Mouse (Mus musculus): ENCODE measurements around the gene Skap1. TPM values are rescaled to one million over a fixed set of nuclear protein-coding genes. Genes with fewer than 3 reads are reported as not detected.
A peak's percentile ranks its signal among the peaks of the same experiment; 100 is the strongest.
"Not testable (repeated sequence)": the region's sequence is repeated elsewhere in the genome, so short reads cannot be mapped to it uniquely, and the experiment has no call there.

Gene Skap1
- polyA plus RNA-seq, 1 experiment from 2014 or later, result 1.8 TPM

DNA sequence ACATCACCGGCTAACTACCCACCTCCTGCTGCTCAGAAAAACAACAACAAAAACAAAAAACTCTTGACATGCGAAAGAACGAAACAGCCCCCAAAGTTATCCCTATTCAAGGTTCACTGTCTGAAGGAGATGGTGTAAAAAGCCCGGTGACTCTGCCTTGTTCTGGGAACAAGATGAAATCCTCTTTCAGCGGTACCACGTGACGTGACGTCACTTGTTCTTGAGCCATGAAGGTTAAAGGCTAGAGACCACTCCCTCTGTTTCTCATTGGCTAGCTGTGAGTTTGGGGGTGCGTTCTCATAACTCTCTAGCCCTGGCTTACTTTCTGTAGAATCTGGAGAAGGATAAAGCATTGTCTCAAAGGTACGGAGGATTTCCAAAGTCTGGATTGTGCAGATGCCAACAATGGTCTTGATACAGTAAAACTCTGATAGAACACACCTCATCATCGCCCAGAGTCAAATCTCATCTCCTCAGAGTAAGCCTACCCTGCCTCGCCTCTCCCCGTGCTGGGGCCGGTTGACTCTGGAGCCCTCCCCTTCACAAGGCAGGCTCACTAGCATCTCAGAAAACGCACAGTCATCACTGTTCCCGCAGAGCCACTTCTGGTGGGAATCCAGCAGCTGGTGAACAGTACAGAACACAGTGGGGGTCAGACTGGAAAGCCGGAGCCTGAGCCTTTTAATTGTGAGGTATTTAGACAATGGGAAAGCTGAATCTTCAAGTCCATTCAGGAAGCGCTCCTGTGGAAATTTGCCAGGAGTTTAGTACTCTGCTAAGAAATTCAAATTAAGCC, 249.0 kb downstream of the Skap1 start:
- ATAC-seq (ENCODE audit: insufficient read depth, low FRiP score, low TSS enrichment) (no peak; the same call in 1 of the 2 replicates), DNase-seq (ENCODE audit: low spot score) (peak; percentile 69)
- H3K9me3 ChIP-seq (ENCODE audit: control insufficient read depth, low read length), result no peaks in the 10 kb centered on the region
- no peak overlapping the region for H3K4me3 ChIP-seq (ENCODE audit: low read depth, low read length)
- H3K4me1 ChIP-seq (ENCODE audit: control insufficient read depth, insufficient read depth, low read length), result peaks cover 6% of the 10 kb centered on the region; the same call in 1 of the 2 replicates
- 52% methylated on average over 18 of the region's 18 CpGs for WGBS
- no peaks in the 10 kb centered on the region for H3K36me3 ChIP-seq (ENCODE audit: control insufficient read depth, insufficient read depth, low read length)
- no peak overlapping the region for H3K4me2 ChIP-seq (ENCODE audit: low read depth)
- H3K27me3 ChIP-seq (ENCODE audit: control insufficient read depth, insufficient read depth, low read length), result no peaks in the 10 kb centered on the region
- 0 out of 2 replicates have a peak overlapping the region, but pooled peaks have one; percentile 15 for H3K27ac ChIP-seq (ENCODE audit: low read depth, low read length)
- H3K9ac ChIP-seq (ENCODE audit: low read length), result no peak overlapping the region

DNA sequence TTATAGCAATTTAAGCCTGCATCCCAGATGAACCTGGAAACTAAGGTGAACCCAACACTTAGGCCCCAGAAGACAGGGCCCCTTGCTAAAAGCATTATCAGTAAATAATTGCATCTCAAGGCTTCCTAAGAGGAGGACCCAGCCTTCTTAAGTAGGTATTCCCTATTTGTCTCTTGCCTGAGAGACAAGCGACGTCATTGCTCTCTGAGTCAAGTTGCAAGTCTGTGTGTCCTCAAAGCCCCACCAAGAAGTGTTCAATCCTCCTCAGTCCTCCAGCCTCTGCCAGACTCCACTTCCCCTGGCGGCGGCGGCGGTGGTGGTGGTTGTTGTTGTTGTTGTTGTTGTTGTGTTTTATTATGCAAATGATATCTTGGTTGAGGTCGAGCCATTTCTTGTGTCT, 249.6 kb downstream of the Skap1 start:
- Histone ChIP-seq H3K4me1 (ENCODE audit: control insufficient read depth, insufficient read depth, low read length) (peaks cover 6% of the 10 kb centered on the region; the same call in 1 of the 2 replicates), H3K36me3 (ENCODE audit: control insufficient read depth, insufficient read depth, low read length) (no peaks in the 10 kb centered on the region), H3K27me3 (ENCODE audit: control insufficient read depth, insufficient read depth, low read length) (no peaks in the 10 kb centered on the region), H3K27ac (ENCODE audit: low read depth, low read length) (0 out of 2 replicates have a peak overlapping the region, but pooled peaks have one; percentile 15), H3K4me3 (ENCODE audit: low read depth, low read length) (no peak overlapping the region), H3K9ac (ENCODE audit: low read length) (no peak overlapping the region), H3K9me3 (ENCODE audit: control insufficient read depth, low read length) (no peaks in the 10 kb centered on the region), H3K4me2 (ENCODE audit: low read depth) (no peak overlapping the region)
- ATAC-seq (ENCODE audit: insufficient read depth, low FRiP score, low TSS enrichment) (no peak), DNase-seq (ENCODE audit: low spot score) (no peak)
- WGBS, result 66% methylated on average over 7 of the region's 7 CpGs

DNA sequence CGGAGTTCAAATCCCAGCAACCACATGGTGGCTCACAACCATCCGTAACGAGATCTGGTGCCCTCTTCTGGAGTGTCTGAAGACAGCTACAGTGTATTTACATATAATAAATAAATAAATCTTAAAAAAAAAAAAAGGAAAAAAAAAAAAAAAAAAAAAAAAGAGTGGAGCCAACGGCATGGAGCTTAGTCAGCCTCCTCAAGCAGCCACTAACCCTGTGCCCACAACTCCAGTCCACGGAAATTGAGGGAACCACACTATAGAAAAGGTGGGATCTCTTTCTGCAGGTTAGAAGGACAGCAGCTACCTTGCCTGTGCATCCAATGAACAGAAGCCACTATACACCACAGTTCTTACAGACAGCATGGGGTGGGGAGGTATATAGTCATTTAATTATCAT, 250.8 kb downstream of the Skap1 start:
- not testable (repeated sequence) for H3K36me3 ChIP-seq (ENCODE audit: control insufficient read depth, insufficient read depth, low read length); H3K27me3 ChIP-seq (ENCODE audit: control insufficient read depth, insufficient read depth, low read length); H3K4me1 ChIP-seq (ENCODE audit: control insufficient read depth, insufficient read depth, low read length); H3K4me3 ChIP-seq (ENCODE audit: low read depth, low read length); H3K4me2 ChIP-seq (ENCODE audit: low read depth); H3K9ac ChIP-seq (ENCODE audit: low read length); H3K9me3 ChIP-seq (ENCODE audit: control insufficient read depth, low read length); ATAC-seq (ENCODE audit: insufficient read depth, low FRiP score, low TSS enrichment); DNase-seq (ENCODE audit: low spot score); H3K27ac ChIP-seq (ENCODE audit: low read depth, low read length)
- WGBS, result 82% methylated on average over 3 of the region's 5 CpGs

DNA sequence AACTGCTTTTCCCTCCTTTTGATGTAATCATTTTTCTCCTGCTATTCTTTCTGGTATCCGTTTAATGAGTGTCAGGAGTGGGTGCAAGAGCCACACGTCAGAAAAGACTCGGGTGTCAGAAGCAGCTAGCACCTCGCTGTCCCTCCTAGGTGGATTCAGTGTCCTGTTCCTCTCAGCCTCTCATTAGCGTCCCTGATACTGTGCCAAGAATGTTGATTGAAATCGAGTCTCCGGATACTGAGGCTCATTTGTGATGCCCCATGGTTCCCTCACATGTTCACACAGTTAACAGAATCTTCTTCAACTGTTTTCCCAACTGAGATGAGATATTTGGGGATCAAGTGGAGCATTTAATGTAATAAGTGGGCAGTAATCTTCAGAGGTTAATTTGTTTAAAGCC, 254.2 kb downstream of the Skap1 start:
- WGBS, result 72% methylated on average over 7 of the region's 7 CpGs
- no peaks in the 10 kb centered on the region for H3K9me3 ChIP-seq (ENCODE audit: control insufficient read depth, low read length)
- peaks cover 5% of the 10 kb centered on the region; the same call in 1 of the 2 replicates for H3K4me1 ChIP-seq (ENCODE audit: control insufficient read depth, insufficient read depth, low read length)
- H3K4me2 ChIP-seq (ENCODE audit: low read depth), result no peak overlapping the region
- ATAC-seq (ENCODE audit: insufficient read depth, low FRiP score, low TSS enrichment), result no peak
- H3K36me3 ChIP-seq (ENCODE audit: control insufficient read depth, insufficient read depth, low read length), result no peaks in the 10 kb centered on the region
- H3K4me3 ChIP-seq (ENCODE audit: low read depth, low read length), result no peak overlapping the region
- no peaks in the 10 kb centered on the region for H3K27me3 ChIP-seq (ENCODE audit: control insufficient read depth, insufficient read depth, low read length)
- no peak for DNase-seq (ENCODE audit: low spot score)
- H3K9ac ChIP-seq (ENCODE audit: low read length), result no peak overlapping the region
- H3K27ac ChIP-seq (ENCODE audit: low read depth, low read length), result no peak overlapping the region

DNA sequence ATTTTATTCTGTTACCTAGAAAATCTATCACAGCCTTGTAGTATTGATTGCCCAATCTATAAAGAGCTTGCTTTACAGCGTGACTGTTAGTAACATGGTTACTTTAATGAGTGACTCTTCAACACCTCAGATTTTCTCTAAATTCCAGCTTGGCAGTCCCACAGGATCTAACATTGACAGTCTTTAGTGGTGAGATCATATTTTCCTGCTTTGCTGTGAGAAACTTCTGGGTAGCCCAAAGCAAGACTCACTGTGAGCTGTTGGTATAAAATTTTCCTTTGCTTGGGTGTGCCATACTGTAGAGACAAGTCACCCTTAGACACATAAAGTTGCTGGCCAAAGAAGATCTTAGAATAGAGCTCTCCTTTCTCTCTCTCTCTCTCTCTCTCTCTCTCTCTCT, 261.4 kb downstream of the Skap1 start:
- no peaks in the 10 kb centered on the region for H3K9me3 ChIP-seq (ENCODE audit: control insufficient read depth, low read length)
- DNase-seq (ENCODE audit: low spot score) (no peak), ATAC-seq (ENCODE audit: insufficient read depth, low FRiP score, low TSS enrichment) (no peak)
- H3K27ac ChIP-seq (ENCODE audit: low read depth, low read length), result no peak overlapping the region
- no peak overlapping the region for H3K9ac ChIP-seq (ENCODE audit: low read length)
- peaks cover 11% of the 10 kb centered on the region for H3K4me1 ChIP-seq (ENCODE audit: control insufficient read depth, insufficient read depth, low read length)
- H3K4me3 ChIP-seq (ENCODE audit: low read depth, low read length), result no peak overlapping the region
- WGBS, result 83% methylated on average over 1 of the region's 1 CpGs
- no peaks in the 10 kb centered on the region for H3K36me3 ChIP-seq (ENCODE audit: control insufficient read depth, insufficient read depth, low read length)
- H3K27me3 ChIP-seq (ENCODE audit: control insufficient read depth, insufficient read depth, low read length), result no peaks in the 10 kb centered on the region
- H3K4me2 ChIP-seq (ENCODE audit: low read depth), result no peak overlapping the region

DNA sequence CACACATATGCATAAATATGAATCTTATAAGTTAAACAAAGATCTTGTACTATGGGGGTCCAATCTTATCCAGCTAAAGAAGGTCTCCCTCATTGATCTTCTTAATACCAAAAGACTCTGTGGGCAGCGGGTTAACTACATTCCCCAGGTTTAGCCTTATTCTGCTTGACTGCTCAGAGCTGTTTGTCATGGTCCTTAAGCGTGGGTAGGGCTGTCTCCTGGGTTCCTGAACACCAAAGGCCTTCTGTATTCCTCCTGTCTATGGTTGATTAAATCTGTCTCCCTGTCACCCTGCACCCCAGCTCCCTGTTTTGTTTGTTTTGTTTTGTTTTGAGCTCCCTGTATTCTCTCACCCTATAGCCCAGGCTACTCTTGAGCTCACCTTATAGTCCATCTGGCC, 264.2 kb downstream of the Skap1 start:
- Histone ChIP-seq H3K4me1 (ENCODE audit: control insufficient read depth, insufficient read depth, low read length) (peaks cover 21% of the 10 kb centered on the region), H3K27me3 (ENCODE audit: control insufficient read depth, insufficient read depth, low read length) (no peaks in the 10 kb centered on the region)
- 60% methylated on average over 2 of the region's 2 CpGs for WGBS

DNA sequence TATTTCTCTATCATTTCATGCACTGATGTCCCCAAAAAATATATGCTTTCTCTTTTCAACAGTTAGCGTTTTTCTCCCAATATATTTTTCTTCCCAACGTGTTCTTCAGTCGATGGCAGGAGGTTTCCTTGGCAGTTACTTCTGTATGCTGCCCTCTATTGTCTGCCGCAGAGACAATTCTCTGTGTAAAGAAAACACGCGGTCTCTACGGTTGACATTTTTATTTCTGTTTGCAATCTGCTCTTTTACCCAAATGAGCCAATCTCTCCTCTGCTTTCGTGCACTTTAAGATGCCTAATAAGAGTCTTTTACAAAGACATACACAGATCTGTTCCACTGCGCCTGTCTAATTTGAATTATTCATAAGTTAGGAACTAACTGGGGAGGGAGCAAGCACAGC, 265.1 kb downstream of the Skap1 start:
- ATAC-seq (ENCODE audit: insufficient read depth, low FRiP score, low TSS enrichment) (no peak), DNase-seq (ENCODE audit: low spot score) (no peak)
- Histone ChIP-seq H3K9ac (ENCODE audit: low read length) (no peak overlapping the region), H3K27me3 (ENCODE audit: control insufficient read depth, insufficient read depth, low read length) (no peaks in the 10 kb centered on the region), H3K4me3 (ENCODE audit: low read depth, low read length) (no peak overlapping the region), H3K27ac (ENCODE audit: low read depth, low read length) (no peak overlapping the region), H3K9me3 (ENCODE audit: control insufficient read depth, low read length) (no peaks in the 10 kb centered on the region), H3K4me2 (ENCODE audit: low read depth) (no peak overlapping the region), H3K36me3 (ENCODE audit: control insufficient read depth, insufficient read depth, low read length) (no peaks in the 10 kb centered on the region), H3K4me1 (ENCODE audit: control insufficient read depth, insufficient read depth, low read length) (peaks cover 21% of the 10 kb centered on the region)
- WGBS, result 30% methylated on average over 9 of the region's 9 CpGs

More for the DNA sequence above, 264.2 kb downstream of the Skap1 start:
- Histone ChIP-seq H3K36me3 (ENCODE audit: control insufficient read depth, insufficient read depth, low read length) (no peaks in the 10 kb centered on the region), H3K9ac (ENCODE audit: low read length) (no peak overlapping the region), H3K4me3 (ENCODE audit: low read depth, low read length) (no peak overlapping the region), H3K9me3 (ENCODE audit: control insufficient read depth, low read length) (no peaks in the 10 kb centered on the region), H3K27ac (ENCODE audit: low read depth, low read length) (0 out of 2 replicates have a peak overlapping the region, but pooled peaks have one; percentile 27), H3K4me2 (ENCODE audit: low read depth) (no peak overlapping the region)
- ATAC-seq (ENCODE audit: insufficient read depth, low FRiP score, low TSS enrichment), result no peak
- no peak for DNase-seq (ENCODE audit: low spot score)

DNA sequence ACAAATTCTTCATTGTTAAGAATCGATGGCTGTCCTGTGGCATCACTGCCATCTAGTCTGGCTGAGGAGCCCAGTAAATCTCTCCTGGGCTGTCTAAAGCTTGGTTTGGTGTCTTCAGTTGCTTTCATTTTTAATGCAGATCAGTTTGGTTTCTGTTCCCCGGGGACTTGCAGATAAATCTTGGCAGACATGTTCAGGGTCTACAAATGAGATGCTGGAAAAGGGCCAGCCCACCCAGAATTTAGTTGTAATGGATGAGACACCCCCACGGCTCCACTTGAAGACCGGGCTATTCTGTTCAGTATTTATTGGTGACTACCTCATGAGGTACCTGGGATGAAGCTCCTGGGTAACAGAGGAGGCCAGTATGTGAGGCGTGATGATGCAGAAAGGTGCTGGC, 265.9 kb downstream of the Skap1 start:
- ATAC-seq (ENCODE audit: insufficient read depth, low FRiP score, low TSS enrichment) (no peak), DNase-seq (ENCODE audit: low spot score) (peak; percentile 48)
- Histone ChIP-seq H3K9ac (ENCODE audit: low read length) (no peak overlapping the region), H3K36me3 (ENCODE audit: control insufficient read depth, insufficient read depth, low read length) (no peaks in the 10 kb centered on the region), H3K4me3 (ENCODE audit: low read depth, low read length) (no peak overlapping the region), H3K4me2 (ENCODE audit: low read depth) (no peak overlapping the region), H3K27me3 (ENCODE audit: control insufficient read depth, insufficient read depth, low read length) (no peaks in the 10 kb centered on the region), H3K4me1 (ENCODE audit: control insufficient read depth, insufficient read depth, low read length) (peaks cover 21% of the 10 kb centered on the region), H3K27ac (ENCODE audit: low read depth, low read length) (0 out of 2 replicates have a peak overlapping the region, but pooled peaks have one; percentile 57), H3K9me3 (ENCODE audit: control insufficient read depth, low read length) (no peaks in the 10 kb centered on the region)
- 52% methylated on average over 5 of the region's 5 CpGs for WGBS

DNA sequence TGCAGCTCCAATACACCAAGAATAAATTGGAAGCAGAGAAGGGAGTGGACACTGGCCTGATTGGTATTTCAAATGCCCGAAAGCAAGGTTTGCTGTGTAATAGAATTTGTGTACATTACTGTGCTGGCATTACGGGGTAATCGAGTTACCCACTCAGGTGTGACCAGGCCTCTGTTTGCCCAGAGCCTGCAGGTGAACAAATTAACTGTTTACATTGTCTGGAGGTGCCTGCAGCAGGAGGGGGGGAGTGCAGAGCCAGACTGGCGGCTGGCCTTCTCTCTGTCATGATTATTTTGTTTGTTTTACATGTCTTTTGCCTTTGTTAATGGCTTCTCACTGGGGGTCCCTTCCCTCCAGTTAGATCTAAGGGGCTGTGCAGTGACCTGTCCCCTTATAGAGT, 268.3 kb downstream of the Skap1 start:
- H3K27ac ChIP-seq (ENCODE audit: low read depth, low read length), result peak overlapping the region; percentile 44; the same call in 1 of the 2 replicates
- no peak overlapping the region for H3K4me2 ChIP-seq (ENCODE audit: low read depth)
- H3K9ac ChIP-seq (ENCODE audit: low read length), result no peak overlapping the region
- ATAC-seq (ENCODE audit: insufficient read depth, low FRiP score, low TSS enrichment) (no peak), DNase-seq (ENCODE audit: low spot score) (no peak)
- WGBS, result 29% methylated on average over 4 of the region's 4 CpGs
- peaks cover 35% of the 10 kb centered on the region for H3K4me1 ChIP-seq (ENCODE audit: control insufficient read depth, insufficient read depth, low read length)
- no peak overlapping the region for H3K4me3 ChIP-seq (ENCODE audit: low read depth, low read length)
- H3K27me3 ChIP-seq (ENCODE audit: control insufficient read depth, insufficient read depth, low read length), result no peaks in the 10 kb centered on the region
- H3K36me3 ChIP-seq (ENCODE audit: control insufficient read depth, insufficient read depth, low read length), result no peaks in the 10 kb centered on the region
- no peaks in the 10 kb centered on the region for H3K9me3 ChIP-seq (ENCODE audit: control insufficient read depth, low read length)
